Mouse (Mus musculus) colon, adult 2 months (tissue): ENCODE results near the gene Zbtb48. TPM values are rescaled to one million over a fixed set of nuclear protein-coding genes. Genes with fewer than 3 reads are reported as not detected.

ENCODE experiments used
- polyA plus RNA-seq: library from polyadenylated mRNA; depleted of rRNA; stranded (reverse); fragments of >200 nt; gene quantifications from 2 replicates; pipeline ENCODE4 v1.2.3, GENCODE M21; 2012; rRNA removed

The Zbtb48 gene
- 15.8 and 16.4 TPM in 2 replicates for polyA plus RNA-seq

GRCm38 (mm10) chr4:152027524-152027923 lies at the start of gene Zbtb48:
TSS of gene Zbtb48 (minus strand) at chr4:152027671.

GRCm38 (mm10) chr4:152072121-152072601 lies 44.7 kb upstream of the Zbtb48 start, which contains the start of gene Plekhg5:
TSS of gene Plekhg5 (plus strand) at chr4:152072498.

GRCm38 (mm10) chr4:152038985-152039830 lies 11.7 kb upstream of the Zbtb48 start, which contains the start of gene Nol9:
TSS of gene Nol9 (plus strand) at chr4:152039321.

GRCm38 (mm10) chr4:152038225-152038984 lies 10.9 kb upstream of the Zbtb48 start, which contains the start of gene Tas1r1:
TSS of gene Tas1r1 (minus strand) at chr4:152038568.

GRCm38 (mm10) chr4:152008622-152009075 lies 18.8 kb downstream of the Zbtb48 start, which contains the start of gene Klhl21:
TSS of gene Klhl21 (plus strand) at chr4:152008803.

GRCm38 (mm10) chr4:151996173-151996950 lies 31.1 kb downstream of the Zbtb48 start, which contains the start of gene Phf13:
TSS of gene Phf13 (minus strand) at chr4:151996258.

GRCm38 (mm10) chr4:151988342-151989109 lies 38.9 kb downstream of the Zbtb48 start, which contains the start of gene Thap3:
TSS of gene Thap3 (minus strand) at chr4:151988997.

Other genes with a start within 250 kb of the Zbtb48 start
- gene Camta1, start 165.8 kb downstream of the Zbtb48 start, polyA plus RNA-seq, result 6.3 and 7.0 TPM in 2 replicates
- gene Dnajc11, start 94.0 kb downstream of the Zbtb48 start, polyA plus RNA-seq, result 53.1 and 54.8 TPM in 2 replicates
- gene Thap3, start 38.7 kb downstream of the Zbtb48 start, polyA plus RNA-seq, result 52.9 and 61.9 TPM in 2 replicates
- 8.0 and 11.6 TPM in 2 replicates for gene Phf13, start 31.4 kb downstream of the Zbtb48 start, polyA plus RNA-seq
- gene Klhl21, start 18.9 kb downstream of the Zbtb48 start, polyA plus RNA-seq, result 32.7 and 32.8 TPM in 2 replicates
- gene Tas1r1, start 10.9 kb upstream of the Zbtb48 start, polyA plus RNA-seq, result 0.03 TPM in 1 of 2 replicates, not detected in the other
- gene Nol9, start 11.7 kb upstream of the Zbtb48 start, polyA plus RNA-seq, result 19.1 and 20.3 TPM in 2 replicates
- 35.1 and 50.2 TPM in 2 replicates for gene Plekhg5, start 44.8 kb upstream of the Zbtb48 start, polyA plus RNA-seq
- gene Tnfrsf25, start 88.3 kb upstream of the Zbtb48 start, polyA plus RNA-seq, result 5.6 and 7.5 TPM in 2 replicates
- 103 and 119 TPM in 2 replicates for gene Espn, start 124.7 kb upstream of the Zbtb48 start, polyA plus RNA-seq
- 4.3 and 5.0 TPM in 2 replicates for gene Hes2, start 131.2 kb upstream of the Zbtb48 start, polyA plus RNA-seq
- 71.1 and 110 TPM in 2 replicates for gene Acot7, start 150.5 kb upstream of the Zbtb48 start, polyA plus RNA-seq
- gene Gpr153, start 246.6 kb upstream of the Zbtb48 start, polyA plus RNA-seq, result 28.6 and 31.9 TPM in 2 replicates